Mouse (Mus musculus) heart, embryonic 12.5 days (tissue): Measurements from ENCODE around the gene Mafb. TPM values are rescaled to one million over a fixed set of nuclear protein-coding genes. Genes with fewer than 3 reads are reported as not detected.

Experiments used
- ATAC-seq: fragments of 200-750 bp; cut with Nextera tagmentation; 2 replicates; pipeline ENCODE4 v1.8.0; 2017; ENCODE audit warnings: moderate TSS enrichment, moderate library complexity; ENCODE audit not compliant: insufficient number of reproducible peaks, low FRiP score
- H3K27ac ChIP-seq: fragments of 300-500 bp; sonication (generic); 2 replicates; pipeline ENCODE4 v1.5.1; 2016; ENCODE audit warnings: mild to moderate bottlenecking, moderate library complexity; ENCODE audit not compliant: poor library complexity, severe bottlenecking
- H3K27me3 ChIP-seq: fragments of 300-500 bp; sonication (generic); replicated peaks from 2 replicates; pipeline ENCODE4 v1.6.1; 2016; ENCODE audit warnings: mild to moderate bottlenecking, moderate library complexity
- H3K36me3 ChIP-seq: fragments of 300-500 bp; sonication (generic); 2 replicates; pipeline ENCODE4 v1.6.1; 2016; ENCODE audit warnings: mild to moderate bottlenecking, moderate library complexity
- H3K4me1 ChIP-seq: fragments of 300-500 bp; sonication (generic); replicated peaks from 2 replicates; pipeline ENCODE4 v1.6.1; 2016; ENCODE audit warnings: mild to moderate bottlenecking
- H3K4me2 ChIP-seq: fragments of 300-500 bp; sonication (generic); 2 replicates; pipeline ENCODE4 v1.6.1; 2016; ENCODE audit warnings: mild to moderate bottlenecking, moderate library complexity
- H3K4me3 ChIP-seq: fragments of 300-500 bp; sonication (generic); 2 replicates; pipeline ENCODE4 v1.5.1; 2016; ENCODE audit warnings: mild to moderate bottlenecking
- H3K9ac ChIP-seq: fragments of 300-500 bp; sonication (generic); 2 replicates; pipeline ENCODE4 v1.6.1; 2016; ENCODE audit warnings: mild to moderate bottlenecking, moderate library complexity
- H3K9me3 ChIP-seq: fragments of 300-500 bp; sonication (generic); replicated peaks from 2 replicates; pipeline ENCODE4 v1.6.1; 2016; ENCODE audit warnings: mild to moderate bottlenecking, moderate library complexity
- WGBS: fragments of 180-500 bp; shearing (Covaris S2); methylation state at CpG from one replicate; pipeline ENCODE4 v1.1.7; 2016; 5-methylcytosine and 5-hydroxymethylcytosine counted together
- polyA plus RNA-seq: library from polyadenylated mRNA; unstranded; fragments of >200 nt; fragmentation: Nextera tagmentation; extraction: Ambion mirVana; gene quantifications from 2 replicates; pipeline ENCODE4 v1.2.1, GENCODE M21; 2016

The Mafb gene
- polyA plus RNA-seq: 7.0 and 7.8 TPM in 2 replicates

GRCm38 (mm10) chr2:160366980-160367338 lies at the start of gene Mafb:
TSS of gene Mafb (minus strand) at chr2:160367065.
- peak; percentile 89 for ATAC-seq

GRCm38 (mm10) chr2:160415161-160415560 lies 48.3 kb upstream of the Mafb start:
- no peak overlapping the region for H3K4me3 ChIP-seq
- no peaks in the 10 kb centered on the region for H3K27me3 ChIP-seq
- ATAC-seq: no peak

More at GRCm38 (mm10) chr2:160366980-160367338, at the start of gene Mafb:
- H3K4me3 ChIP-seq: peak within 1 kb of the TSS; percentile 73
- no peaks in the 10 kb centered on the region for H3K36me3 ChIP-seq
- peaks cover 44% of the 10 kb centered on the region for H3K4me1 ChIP-seq
- H3K9ac ChIP-seq: peak within 1 kb of the TSS; percentile 81
- peak within 1 kb of the TSS; percentile 57 for H3K27ac ChIP-seq
- peaks cover 61% of the 10 kb centered on the region for H3K27me3 ChIP-seq
- no peaks in the 10 kb centered on the region for H3K9me3 ChIP-seq
- WGBS: 0% methylated on average over 24 of the region's 37 CpGs
- peak within 1 kb of the TSS; percentile 97 for H3K4me2 ChIP-seq

DNA sequence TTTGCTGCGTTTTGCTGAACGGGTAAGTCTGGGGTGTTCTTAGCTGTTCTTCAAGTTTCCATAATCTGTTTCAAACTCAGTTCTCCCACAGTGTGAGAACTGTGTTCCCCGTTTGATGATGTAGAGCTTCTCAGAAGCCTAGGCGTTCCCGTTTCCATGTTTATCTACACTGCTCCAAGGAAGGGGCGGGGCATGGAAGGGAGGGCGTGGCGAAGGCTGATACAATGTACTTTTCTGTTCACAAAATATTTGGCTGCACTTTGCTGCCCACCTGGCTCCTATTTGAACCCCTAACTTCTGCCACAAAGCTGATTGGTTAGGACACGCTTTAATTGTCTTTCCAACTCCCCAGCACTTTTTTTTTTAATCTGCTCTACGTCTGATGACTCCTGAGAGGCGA lies 47.9 kb upstream of the Mafb start:
- H3K36me3 ChIP-seq: no peaks in the 10 kb centered on the region
- peaks cover 3% of the 10 kb centered on the region; the same call in 1 of the 2 replicates for H3K9me3 ChIP-seq
- H3K4me1 ChIP-seq: no peaks in the 10 kb centered on the region
- no peak overlapping the region for H3K27ac ChIP-seq
- WGBS: 87% methylated on average over 11 of the region's 11 CpGs
- H3K4me3 ChIP-seq: no peak overlapping the region
- H3K27me3 ChIP-seq: no peaks in the 10 kb centered on the region
- no peak for ATAC-seq
- no peak overlapping the region for H3K9ac ChIP-seq
- no peak overlapping the region for H3K4me2 ChIP-seq

More at GRCm38 (mm10) chr2:160415161-160415560, 48.3 kb upstream of the Mafb start:
- Histone ChIP-seq H3K27ac (no peak overlapping the region), H3K4me2 (no peak overlapping the region), H3K9me3 (peaks cover 3% of the 10 kb centered on the region; the same call in 1 of the 2 replicates), H3K36me3 (no peaks in the 10 kb centered on the region), H3K4me1 (no peaks in the 10 kb centered on the region), H3K9ac (no peak overlapping the region)
- 80% methylated on average over 8 of the region's 8 CpGs for WGBS

- 95% methylated on average over 5 of the region's 5 CpGs for WGBS
- Histone ChIP-seq H3K9ac (no peak overlapping the region), H3K4me3 (no peak overlapping the region), H3K27ac (no peak overlapping the region), H3K9me3 (peaks cover 5% of the 10 kb centered on the region), H3K36me3 (no peaks in the 10 kb centered on the region), H3K4me2 (no peak overlapping the region), H3K27me3 (no peaks in the 10 kb centered on the region), H3K4me1 (no peaks in the 10 kb centered on the region)
- ATAC-seq: no peak
These were observed 47.1 kb upstream of the Mafb start for GRCm38 (mm10) chr2:160413982-160414381.

GRCm38 (mm10) chr2:160413055-160413454 lies 46.2 kb upstream of the Mafb start:
- no peaks in the 10 kb centered on the region for H3K36me3 ChIP-seq
- peak; percentile 42; the same call in 1 of the 2 replicates for ATAC-seq
- no peak overlapping the region for H3K27ac ChIP-seq
- no peaks in the 10 kb centered on the region for H3K4me1 ChIP-seq
- no peaks in the 10 kb centered on the region for H3K27me3 ChIP-seq
- H3K4me3 ChIP-seq: no peak overlapping the region
- H3K9me3 ChIP-seq: peaks cover 13% of the 10 kb centered on the region
- 61% methylated on average over 12 of the region's 12 CpGs for WGBS
- H3K4me2 ChIP-seq: no peak overlapping the region
- H3K9ac ChIP-seq: no peak overlapping the region

DNA sequence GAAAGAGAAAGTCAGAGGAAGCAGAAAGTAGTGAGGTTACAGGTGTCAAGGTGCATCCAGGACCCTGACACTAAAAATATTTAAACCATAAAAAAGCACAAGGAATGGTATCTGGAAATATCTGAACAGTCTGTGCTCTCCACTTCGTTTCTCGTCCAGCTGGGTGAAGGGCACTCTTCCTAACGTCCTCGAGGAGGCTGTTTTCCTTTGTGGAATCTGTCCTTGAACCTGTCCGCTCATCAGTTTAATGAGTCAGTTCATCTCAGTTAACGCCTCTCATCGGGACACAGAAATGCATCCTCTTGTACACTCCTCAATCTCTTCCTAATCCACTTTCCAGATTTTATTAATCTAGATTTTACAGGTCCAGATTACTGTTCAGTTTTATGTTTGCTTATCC lies 44.6 kb upstream of the Mafb start:
- WGBS: 52% methylated on average over 7 of the region's 7 CpGs
- H3K4me2 ChIP-seq: no peak overlapping the region
- no peak for ATAC-seq
- H3K36me3 ChIP-seq: no peaks in the 10 kb centered on the region
- no peaks in the 10 kb centered on the region for H3K4me1 ChIP-seq
- H3K9ac ChIP-seq: no peak overlapping the region
- no peak overlapping the region for H3K4me3 ChIP-seq
- peaks cover 13% of the 10 kb centered on the region for H3K9me3 ChIP-seq
- H3K27ac ChIP-seq: no peak overlapping the region
- H3K27me3 ChIP-seq: no peaks in the 10 kb centered on the region

DNA sequence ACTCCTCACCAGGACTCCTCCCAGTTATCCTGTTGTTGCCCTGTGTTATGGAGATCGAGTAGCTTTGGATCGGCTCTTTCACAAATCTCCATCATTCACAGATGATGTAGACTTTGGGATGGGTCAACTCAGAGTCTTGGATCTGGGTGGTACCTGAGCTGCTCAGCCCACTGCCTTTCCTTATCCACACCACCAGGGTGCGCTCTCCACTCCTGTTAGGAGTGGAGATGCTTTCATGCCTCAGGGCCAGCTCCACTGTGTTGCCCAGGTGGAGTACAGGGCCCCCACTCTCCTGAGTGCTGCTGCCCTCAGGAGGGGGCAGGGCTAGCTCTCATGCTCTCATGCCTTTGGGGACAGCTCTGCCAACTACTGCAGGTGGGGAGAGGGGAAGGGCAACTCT lies 40.9 kb upstream of the Mafb start:
- no peak for ATAC-seq
- WGBS: 85% methylated on average over 3 of the region's 3 CpGs

GRCm38 (mm10) chr2:160397747-160398146 lies 30.9 kb upstream of the Mafb start:
- no peak for ATAC-seq
- Histone ChIP-seq H3K36me3 (no peaks in the 10 kb centered on the region), H3K27ac (no peak overlapping the region), H3K27me3 (peaks cover 11% of the 10 kb centered on the region; the same call in 1 of the 2 replicates), H3K9me3 (no peaks in the 10 kb centered on the region), H3K4me2 (no peak overlapping the region), H3K9ac (no peak overlapping the region), H3K4me1 (no peaks in the 10 kb centered on the region), H3K4me3 (no peak overlapping the region)
- WGBS: 74% methylated on average over 12 of the region's 12 CpGs

More for the DNA sequence above, 40.9 kb upstream of the Mafb start:
- H3K4me1 ChIP-seq: no peaks in the 10 kb centered on the region
- H3K9me3 ChIP-seq: peaks cover 11% of the 10 kb centered on the region
- no peak overlapping the region for H3K4me2 ChIP-seq
- H3K27ac ChIP-seq: no peak overlapping the region
- H3K9ac ChIP-seq: no peak overlapping the region
- no peaks in the 10 kb centered on the region for H3K36me3 ChIP-seq
- no peak overlapping the region for H3K4me3 ChIP-seq
- no peaks in the 10 kb centered on the region for H3K27me3 ChIP-seq

- Histone ChIP-seq H3K4me1 (no peaks in the 10 kb centered on the region), H3K4me2 (no peak overlapping the region), H3K36me3 (no peaks in the 10 kb centered on the region), H3K4me3 (no peak overlapping the region), H3K27me3 (peaks cover 23% of the 10 kb centered on the region; the same call in 1 of the 2 replicates), H3K9ac (no peak overlapping the region), H3K27ac (no peak overlapping the region), H3K9me3 (no peaks in the 10 kb centered on the region)
- 74% methylated on average over 7 of the region's 7 CpGs for WGBS
- ATAC-seq: no peak
These were observed 27.9 kb upstream of the Mafb start for GRCm38 (mm10) chr2:160394735-160395134.

GRCm38 (mm10) chr2:160392648-160393047 lies 25.8 kb upstream of the Mafb start:
- no peak for ATAC-seq
- Histone ChIP-seq H3K4me3 (no peak overlapping the region), H3K4me1 (no peaks in the 10 kb centered on the region), H3K9me3 (no peaks in the 10 kb centered on the region), H3K9ac (no peak overlapping the region), H3K27me3 (peaks cover 26% of the 10 kb centered on the region; the same call in 1 of the 2 replicates), H3K36me3 (no peaks in the 10 kb centered on the region), H3K4me2 (no peak overlapping the region), H3K27ac (no peak overlapping the region)
- 55% methylated on average over 3 of the region's 3 CpGs for WGBS

GRCm38 (mm10) chr2:160388596-160388995 lies 21.7 kb upstream of the Mafb start:
- no peak overlapping the region for H3K4me2 ChIP-seq
- H3K4me3 ChIP-seq: no peak overlapping the region
- no peak overlapping the region for H3K9ac ChIP-seq
- no peaks in the 10 kb centered on the region for H3K4me1 ChIP-seq
- ATAC-seq: no peak
- H3K27ac ChIP-seq: no peak overlapping the region
- 0 out of 2 replicates have a peak, but pooled peaks cover 27% of the 10 kb centered on the region for H3K27me3 ChIP-seq
- no peaks in the 10 kb centered on the region for H3K36me3 ChIP-seq
- H3K9me3 ChIP-seq: no peaks in the 10 kb centered on the region
- WGBS: 37% methylated on average over 5 of the region's 5 CpGs

DNA sequence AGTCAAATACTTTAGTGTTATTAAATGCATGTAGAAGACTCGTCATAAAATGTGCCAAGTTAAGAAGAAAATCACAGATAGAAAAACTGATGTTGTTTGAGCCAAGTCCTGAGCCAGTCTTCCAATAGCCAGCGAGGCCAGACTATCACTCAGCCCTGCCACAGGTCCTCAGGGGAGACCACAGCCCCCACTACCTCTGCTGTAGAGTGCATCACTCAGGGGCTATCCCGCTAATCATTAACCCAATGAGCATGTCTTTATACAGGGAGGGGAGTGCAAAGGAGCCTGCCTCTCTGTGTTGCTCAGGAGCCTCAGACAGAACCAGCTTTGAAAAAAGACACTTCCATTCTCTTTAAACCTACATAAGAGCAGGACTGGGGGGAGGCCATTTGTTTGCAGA lies 16.6 kb upstream of the Mafb start:
- H3K9me3 ChIP-seq: no peaks in the 10 kb centered on the region
- H3K27ac ChIP-seq: no peak overlapping the region
- peaks cover 15% of the 10 kb centered on the region; the same call in 1 of the 2 replicates for H3K27me3 ChIP-seq
- H3K9ac ChIP-seq: no peak overlapping the region
- H3K4me1 ChIP-seq: no peaks in the 10 kb centered on the region
- H3K4me3 ChIP-seq: no peak overlapping the region
- no peak overlapping the region for H3K4me2 ChIP-seq
- 49% methylated on average over 3 of the region's 3 CpGs for WGBS
- no peaks in the 10 kb centered on the region for H3K36me3 ChIP-seq
- no peak for ATAC-seq
